Mouse (Mus musculus) spleen, adult 2 months (tissue): ENCODE measurements around the gene Med24.

ENCODE experiments used
- CTCF ChIP-seq: fragments of 200-500 bp; IDR thresholded peaks from 2 replicates; pipeline ENCODE4 v1.5.1; 2011; ENCODE audit warnings: mild to moderate bottlenecking, inconsistent platforms; ENCODE audit not compliant: insufficient read depth, insufficient read length, insufficient replicate concordance; ENCODE audit errors: extremely low read depth
- POLR2A ChIP-seq: fragments of 200-500 bp; IDR thresholded peaks from 2 replicates; pipeline ENCODE4 v1.6.1; 2011; ENCODE audit warnings: low read depth, low read length, inconsistent platforms

GRCm38 (mm10) chr11:98660517-98660916, 68.7 kb downstream of the Med24 start:
- TF ChIP-seq POLR2A: no peak
- peak; percentile 15; the same call in 1 of the 2 replicates for TF ChIP-seq CTCF
